Mouse (Mus musculus): Measurements from ENCODE around the gene Steap2. TPM values are rescaled to one million over a fixed set of nuclear protein-coding genes. Genes with fewer than 3 reads are reported as not detected.
"Not testable (repeated sequence)": the region's sequence is repeated elsewhere in the genome, so short reads cannot be mapped to it uniquely, and the experiment has no call there.

Steap2 gene
- polyA plus RNA-seq, 1 experiment from 2014 or later: 6.3 TPM

GRCm38 (mm10) chr5:5700386-5700785, 6.0 kb upstream of the Steap2 start:
- H3K4me1 ChIP-seq (ENCODE audit: control insufficient read depth, insufficient read depth, low read length): no peaks in the 10 kb centered on the region
- no peak for ATAC-seq (ENCODE audit: low FRiP score)

DNA sequence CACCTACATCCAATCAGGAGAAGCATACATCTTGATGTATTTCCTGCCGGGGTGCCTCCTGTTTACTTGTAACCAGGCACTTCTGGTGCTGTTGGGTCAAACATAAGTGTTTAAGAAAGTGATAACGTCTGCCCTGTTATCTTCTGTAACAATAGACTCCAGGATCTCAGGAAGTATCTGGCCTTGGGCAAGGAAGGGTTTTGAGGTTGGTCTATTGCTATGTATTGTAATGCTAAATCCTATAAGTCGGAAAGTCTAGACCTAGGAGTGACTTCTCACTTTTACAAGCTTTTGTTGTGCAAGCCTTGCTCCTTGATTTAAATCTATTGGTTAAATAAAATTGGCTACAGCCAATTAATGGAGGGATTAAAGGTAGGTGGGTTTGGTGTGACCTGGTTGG, 4.5 kb upstream of the Steap2 start:
- DNase-seq (ENCODE audit: low spot score, missing footprints) (no peak), ATAC-seq (ENCODE audit: low FRiP score) (no peak)
- Histone ChIP-seq H3K27me3 (ENCODE audit: control insufficient read depth, insufficient read depth, low read length) (no peaks in the 10 kb centered on the region), H3K27ac (ENCODE audit: low read depth, low read length) (no peak overlapping the region), H3K9me3 (ENCODE audit: control insufficient read depth, low read length) (no peaks in the 10 kb centered on the region), H3K36me3 (ENCODE audit: control insufficient read depth, insufficient read depth, low read length) (no peaks in the 10 kb centered on the region), H3K4me3 (ENCODE audit: low read depth, low read length) (no peak overlapping the region), H3K4me2 (no peak overlapping the region), H3K4me1 (ENCODE audit: control insufficient read depth, insufficient read depth, low read length) (no peaks in the 10 kb centered on the region), H3K9ac (ENCODE audit: low read length) (no peak overlapping the region)
- 68% methylated on average over 3 of the region's 3 CpGs for WGBS

More at GRCm38 (mm10) chr5:5700386-5700785, 6.0 kb upstream of the Steap2 start:
- no peaks in the 10 kb centered on the region for H3K9me3 ChIP-seq (ENCODE audit: control insufficient read depth, low read length)
- no peak overlapping the region for H3K4me2 ChIP-seq
- H3K27me3 ChIP-seq (ENCODE audit: control insufficient read depth, insufficient read depth, low read length): no peaks in the 10 kb centered on the region
- DNase-seq (ENCODE audit: low spot score, missing footprints): no peak
- no peak overlapping the region for H3K9ac ChIP-seq (ENCODE audit: low read length)
- H3K27ac ChIP-seq (ENCODE audit: low read depth, low read length): no peak overlapping the region
- no peaks in the 10 kb centered on the region for H3K36me3 ChIP-seq (ENCODE audit: control insufficient read depth, insufficient read depth, low read length)
- 81% methylated on average over 2 of the region's 2 CpGs for WGBS
- H3K4me3 ChIP-seq (ENCODE audit: low read depth, low read length): no peak overlapping the region

DNA sequence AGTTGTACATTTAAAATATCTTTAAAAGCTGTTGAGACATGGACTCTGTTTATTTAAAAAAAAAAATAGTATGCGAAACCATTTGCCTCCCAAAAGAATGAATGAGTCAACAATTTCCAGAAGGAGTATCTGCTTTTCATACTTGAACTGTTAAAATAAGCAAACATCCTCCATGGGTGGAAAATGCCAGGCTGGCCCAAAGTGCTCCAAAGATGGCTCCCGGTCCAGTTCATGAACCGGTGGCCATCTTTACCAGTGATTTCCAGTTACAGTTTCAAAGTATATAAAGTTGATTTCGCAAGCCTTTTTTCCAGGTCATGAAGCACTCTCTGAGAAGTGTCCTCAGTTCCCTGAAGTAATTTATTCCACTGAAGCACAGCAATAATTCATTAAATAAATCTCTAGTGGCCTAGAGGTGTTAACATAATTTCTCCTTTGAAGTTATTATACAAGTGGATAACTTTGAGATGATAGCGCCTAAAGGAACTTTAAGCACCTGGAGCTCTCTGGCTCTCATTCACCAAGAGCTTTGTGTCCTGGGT, 1.1 kb upstream of the Steap2 start:
- WGBS: 90% methylated on average over 5 of the region's 5 CpGs
- DNase-seq (ENCODE audit: low spot score, missing footprints): no peak
- no peak overlapping the region for H3K9ac ChIP-seq (ENCODE audit: low read length)

DNA sequence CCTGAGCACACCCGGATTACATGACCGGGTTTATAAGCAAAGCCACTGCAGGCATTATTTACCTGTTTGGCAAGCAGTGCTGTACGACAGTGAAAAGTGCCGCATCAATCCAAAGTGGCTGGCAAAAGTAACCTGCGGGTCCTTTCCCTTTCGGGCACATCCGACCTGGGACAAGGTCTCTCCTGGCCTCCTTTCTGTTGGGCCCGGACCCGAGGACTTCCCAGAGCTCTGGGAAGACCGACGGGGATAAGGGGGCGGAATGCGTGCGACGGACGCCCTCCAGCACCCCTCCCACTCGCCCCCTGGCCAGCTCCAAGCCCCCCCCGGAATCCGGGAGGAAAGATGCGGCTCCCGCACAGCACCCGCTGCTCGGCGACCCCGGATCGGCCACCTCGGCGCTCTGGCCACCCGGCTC, 830 bp downstream of the Steap2 start:
- Histone ChIP-seq H3K4me3 (ENCODE audit: low read depth, low read length) (peak overlapping the region; percentile 63), H3K9me3 (ENCODE audit: control insufficient read depth, low read length) (no peaks in the 10 kb centered on the region), H3K9ac (ENCODE audit: low read length) (peak overlapping the region; percentile 88), H3K27me3 (ENCODE audit: control insufficient read depth, insufficient read depth, low read length) (no peaks in the 10 kb centered on the region), H3K36me3 (ENCODE audit: control insufficient read depth, insufficient read depth, low read length) (no peaks in the 10 kb centered on the region), H3K4me1 (ENCODE audit: control insufficient read depth, insufficient read depth, low read length) (peaks cover 3% of the 10 kb centered on the region; the same call in 1 of the 2 replicates), H3K4me2 (peak overlapping the region; percentile 92), H3K27ac (ENCODE audit: low read depth, low read length) (no peak overlapping the region)
- ATAC-seq (ENCODE audit: low FRiP score) (peak; percentile 75), DNase-seq (ENCODE audit: low spot score, missing footprints) (peak; percentile 95)
- WGBS: under 1% methylated on average over 25 of the region's 29 CpGs

More for the DNA sequence above, 1.1 kb upstream of the Steap2 start:
- Histone ChIP-seq H3K9me3 (ENCODE audit: control insufficient read depth, low read length) (no peaks in the 10 kb centered on the region), H3K4me2 (no peak overlapping the region), H3K4me1 (ENCODE audit: control insufficient read depth, insufficient read depth, low read length) (peaks cover 3% of the 10 kb centered on the region; the same call in 1 of the 2 replicates), H3K27me3 (ENCODE audit: control insufficient read depth, insufficient read depth, low read length) (no peaks in the 10 kb centered on the region), H3K36me3 (ENCODE audit: control insufficient read depth, insufficient read depth, low read length) (no peaks in the 10 kb centered on the region), H3K27ac (ENCODE audit: low read depth, low read length) (no peak overlapping the region), H3K4me3 (ENCODE audit: low read depth, low read length) (no peak overlapping the region)
- no peak for ATAC-seq (ENCODE audit: low FRiP score)

- Histone ChIP-seq H3K36me3 (ENCODE audit: control insufficient read depth, insufficient read depth, low read length) (no peaks in the 10 kb centered on the region), H3K27me3 (ENCODE audit: control insufficient read depth, insufficient read depth, low read length) (no peaks in the 10 kb centered on the region), H3K27ac (ENCODE audit: low read depth, low read length) (no peak overlapping the region), H3K9me3 (ENCODE audit: control insufficient read depth, low read length) (no peaks in the 10 kb centered on the region), H3K9ac (ENCODE audit: low read length) (no peak overlapping the region), H3K4me1 (ENCODE audit: control insufficient read depth, insufficient read depth, low read length) (peaks cover 3% of the 10 kb centered on the region; the same call in 1 of the 2 replicates), H3K4me3 (ENCODE audit: low read depth, low read length) (no peak overlapping the region), H3K4me2 (no peak overlapping the region)
- peak; percentile 83 for DNase-seq (ENCODE audit: low spot score, missing footprints)
- WGBS: 68% methylated on average over 4 of the region's 4 CpGs
- ATAC-seq (ENCODE audit: low FRiP score): no peak
Measured at GRCm38 (mm10) chr5:5692167-5692738, 2.1 kb downstream of the Steap2 start.

- no peaks in the 10 kb centered on the region for H3K9me3 ChIP-seq (ENCODE audit: control insufficient read depth, low read length)
- H3K4me3 ChIP-seq (ENCODE audit: low read depth, low read length): no peak overlapping the region
- no peaks in the 10 kb centered on the region for H3K36me3 ChIP-seq (ENCODE audit: control insufficient read depth, insufficient read depth, low read length)
- ATAC-seq (ENCODE audit: low FRiP score): no peak
- no peak overlapping the region for H3K4me2 ChIP-seq
- no peak overlapping the region for H3K27ac ChIP-seq (ENCODE audit: low read depth, low read length)
- H3K4me1 ChIP-seq (ENCODE audit: control insufficient read depth, insufficient read depth, low read length): peaks cover 3% of the 10 kb centered on the region; the same call in 1 of the 2 replicates
- no peak overlapping the region for H3K9ac ChIP-seq (ENCODE audit: low read length)
- 80% methylated on average over 8 of the region's 8 CpGs for WGBS
- no peak for DNase-seq (ENCODE audit: low spot score, missing footprints)
- no peaks in the 10 kb centered on the region for H3K27me3 ChIP-seq (ENCODE audit: control insufficient read depth, insufficient read depth, low read length)
Measured at GRCm38 (mm10) chr5:5688945-5689540, 5.3 kb downstream of the Steap2 start.

- no peak overlapping the region for H3K4me2 ChIP-seq
- H3K9me3 ChIP-seq (ENCODE audit: control insufficient read depth, low read length): no peaks in the 10 kb centered on the region
- no peak overlapping the region for H3K4me3 ChIP-seq (ENCODE audit: low read depth, low read length)
- DNase-seq (ENCODE audit: low spot score, missing footprints): no peak
- H3K27ac ChIP-seq (ENCODE audit: low read depth, low read length): no peak overlapping the region
- H3K36me3 ChIP-seq (ENCODE audit: control insufficient read depth, insufficient read depth, low read length): no peaks in the 10 kb centered on the region
- no peaks in the 10 kb centered on the region for H3K27me3 ChIP-seq (ENCODE audit: control insufficient read depth, insufficient read depth, low read length)
- ATAC-seq (ENCODE audit: low FRiP score): no peak
- WGBS: 93% methylated on average over 6 of the region's 6 CpGs
- peaks cover under 1% of the 10 kb centered on the region; the same call in 1 of the 2 replicates for H3K4me1 ChIP-seq (ENCODE audit: control insufficient read depth, insufficient read depth, low read length)
- no peak overlapping the region for H3K9ac ChIP-seq (ENCODE audit: low read length)
Measured at GRCm38 (mm10) chr5:5688228-5688627, 6.2 kb downstream of the Steap2 start.

- no peak for DNase-seq (ENCODE audit: low spot score, missing footprints)
- Histone ChIP-seq H3K27ac (ENCODE audit: low read depth, low read length) (no peak overlapping the region), H3K36me3 (ENCODE audit: control insufficient read depth, insufficient read depth, low read length) (no peaks in the 10 kb centered on the region), H3K4me2 (no peak overlapping the region), H3K9me3 (ENCODE audit: control insufficient read depth, low read length) (no peaks in the 10 kb centered on the region), H3K4me1 (ENCODE audit: control insufficient read depth, insufficient read depth, low read length) (no peaks in the 10 kb centered on the region), H3K27me3 (ENCODE audit: control insufficient read depth, insufficient read depth, low read length) (no peaks in the 10 kb centered on the region), H3K9ac (ENCODE audit: low read length) (no peak overlapping the region), H3K4me3 (ENCODE audit: low read depth, low read length) (no peak overlapping the region)
- no peak for ATAC-seq (ENCODE audit: low FRiP score)
- 10% methylated on average over 1 of the region's 1 CpGs for WGBS
Measured at GRCm38 (mm10) chr5:5686973-5687372, 7.4 kb downstream of the Steap2 start.

DNA sequence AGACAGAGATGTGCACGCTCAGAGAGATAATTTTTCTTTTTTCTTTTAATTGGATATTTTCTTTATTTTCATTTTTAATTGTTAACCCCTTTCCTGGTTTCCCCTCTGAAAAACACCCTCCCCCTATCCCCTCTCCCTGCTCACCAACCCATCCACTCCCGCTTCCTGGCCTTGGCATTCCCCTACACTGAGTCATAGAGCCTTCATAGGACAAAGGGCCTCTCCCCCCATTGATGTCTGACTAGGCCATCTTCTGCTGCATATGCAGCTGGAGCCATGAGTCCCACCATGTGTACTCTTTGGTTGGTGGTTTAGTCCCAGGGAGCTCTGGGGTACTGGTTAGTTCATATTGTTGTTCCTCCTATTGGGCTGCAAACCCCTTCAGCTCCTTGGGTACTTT, 9.4 kb downstream of the Steap2 start:
- not testable (repeated sequence) for H3K27ac ChIP-seq (ENCODE audit: low read depth, low read length); H3K36me3 ChIP-seq (ENCODE audit: control insufficient read depth, insufficient read depth, low read length); ATAC-seq (ENCODE audit: low FRiP score); DNase-seq (ENCODE audit: low spot score, missing footprints); H3K27me3 ChIP-seq (ENCODE audit: control insufficient read depth, insufficient read depth, low read length); H3K4me2 ChIP-seq; H3K4me3 ChIP-seq (ENCODE audit: low read depth, low read length); H3K9ac ChIP-seq (ENCODE audit: low read length); H3K9me3 ChIP-seq (ENCODE audit: control insufficient read depth, low read length); H3K4me1 ChIP-seq (ENCODE audit: control insufficient read depth, insufficient read depth, low read length)
- WGBS: 91% methylated on average over 2 of the region's 2 CpGs

All from midbrain, embryonic 11.5 days (tissue).